Comparison of ENCODE assay signal across 24 mouse cellular contexts in genomic region chr10:110811209-110811861, GRCm38 (mm10).
DNase-seq lines count a peak whose midpoint lies in the region; ATAC-seq and TF ChIP-seq lines count a peak whose summit lies in the region.
"Had no signal": no experiment of that assay in that cellular context is flagged by ENCODE, and none has a peak within 500 bp of the region (broad histone marks: within the 10 kb centered on the region; RNA-seq: fewer than 3 reads in every experiment).

No protein-coding gene starts in this region.

- H3K36me3 ChIP-seq in kidney, adult 2 months (ENCODE audit: control insufficient read depth, insufficient read depth, low read length), result no peaks in the 10 kb centered on the region
- no peaks in the 10 kb centered on the region for H3K36me3 ChIP-seq in kidney, embryonic 14.5 days (ENCODE audit: control insufficient read depth, insufficient read depth, low read length)
- H3K36me3 ChIP-seq in kidney, embryonic 15.5 days, result no peaks in the 10 kb centered on the region
- no peaks in the 10 kb centered on the region for H3K36me3 ChIP-seq in intestine, embryonic 15.5 days
- H3K36me3 ChIP-seq in kidney, postnatal 0 days (ENCODE audit: insufficient read depth, low read length), result no peaks in the 10 kb centered on the region
- no peaks in the 10 kb centered on the region for H3K36me3 ChIP-seq in heart, embryonic 11.5 days (ENCODE audit: control insufficient read depth, insufficient read depth, low read length)
- H3K36me3 ChIP-seq: embryonic facial prominence, embryonic 10.5 days; embryonic facial prominence, embryonic 13.5 days; forebrain, embryonic 12.5 days; forebrain, embryonic 15.5 days; hindbrain, embryonic 12.5 days had no signal

- ATAC-seq in kidney, embryonic 14.5 days (ENCODE audit: low FRiP score, low TSS enrichment), result no peak
- peak; percentile 82 for ATAC-seq in kidney, embryonic 15.5 days (replicated peaks; ENCODE audit: low FRiP score)
- ATAC-seq in intestine, embryonic 15.5 days, result peak; percentile 74
- ATAC-seq in kidney, postnatal 0 days (replicated peaks; ENCODE audit: low FRiP score, low read depth), result peak; percentile 92
- ATAC-seq in heart, embryonic 11.5 days (replicated peaks; ENCODE audit: insufficient number of reproducible peaks, low FRiP score, low TSS enrichment), result no peak
- ATAC-seq: activated CD4-positive, CD25-positive, alpha-beta regulatory T cell, adult 4 months; forebrain, embryonic 15.5 days had no signal

- H3K4me2 ChIP-seq in kidney, embryonic 14.5 days (replicated peaks; ENCODE audit: low read depth, low read length), result no peak overlapping the region
- H3K4me2 ChIP-seq in kidney, embryonic 15.5 days, result no peak overlapping the region
- no peak overlapping the region for H3K4me2 ChIP-seq in intestine, embryonic 15.5 days (replicated peaks)
- no peak overlapping the region for H3K4me2 ChIP-seq in kidney, postnatal 0 days (ENCODE audit: low read length)
- no peak overlapping the region for H3K4me2 ChIP-seq in heart, embryonic 11.5 days
- H3K4me2 ChIP-seq: embryonic facial prominence, embryonic 13.5 days; forebrain, embryonic 12.5 days; forebrain, embryonic 15.5 days; hindbrain, embryonic 12.5 days had no signal

- TF ChIP-seq CTCF in kidney, adult 2 months (conservative IDR thresholded peaks at IDR 0.05; ENCODE audit: insufficient read depth, insufficient read length, low read depth, low read length), result no peak
- TF ChIP-seq CTCF in kidney, postnatal 0 days (IDR thresholded peaks at IDR 0.05; ENCODE audit: low read depth), result no peak

- 32% methylated on average over 10 of the region's 10 CpGs for WGBS in kidney, adult 2 months
- 62% methylated on average over 10 of the region's 10 CpGs for WGBS in kidney, embryonic 14.5 days
- WGBS in kidney, embryonic 15.5 days, result 64% methylated on average over 10 of the region's 10 CpGs
- 58% methylated on average over 10 of the region's 10 CpGs for WGBS in intestine, embryonic 15.5 days
- WGBS in kidney, postnatal 0 days, result 47% methylated on average over 10 of the region's 10 CpGs
- WGBS in heart, embryonic 11.5 days (ENCODE audit: insufficient replicate concordance), result 78% methylated on average over 10 of the region's 10 CpGs

- no peak for TF ChIP-seq POLR2A in kidney, adult 2 months (IDR thresholded peaks at IDR 0.05; ENCODE audit: low read depth, low read length)

- H3K4me3 ChIP-seq in kidney, adult 2 months (ENCODE audit: insufficient read depth, low read depth, low read length), result no peak overlapping the region
- no peak overlapping the region for H3K4me3 ChIP-seq in kidney, embryonic 14.5 days (ENCODE audit: low read length)
- no peak overlapping the region for H3K4me3 ChIP-seq in kidney, embryonic 15.5 days (replicated peaks)
- no peak overlapping the region for H3K4me3 ChIP-seq in intestine, embryonic 15.5 days (replicated peaks)
- H3K4me3 ChIP-seq in kidney, postnatal 0 days (replicated peaks; ENCODE audit: low read depth, low read length), result no peak overlapping the region
- no peak overlapping the region for H3K4me3 ChIP-seq in heart, embryonic 11.5 days (ENCODE audit: low read depth, low read length)
- H3K4me3 ChIP-seq: embryonic facial prominence, embryonic 10.5 days; embryonic facial prominence, embryonic 13.5 days; erythroblast, embryonic 14.5 days; forebrain, embryonic 12.5 days; forebrain, embryonic 15.5 days; hindbrain, embryonic 12.5 days had no signal

- peaks cover 5% of the 10 kb centered on the region; the same call in 1 of the 2 replicates for H3K4me1 ChIP-seq in kidney, adult 2 months (ENCODE audit: control insufficient read depth, insufficient read depth, low read length)
- no peaks in the 10 kb centered on the region for H3K4me1 ChIP-seq in kidney, embryonic 14.5 days (ENCODE audit: control insufficient read depth, insufficient read depth, low read length)
- H3K4me1 ChIP-seq in kidney, embryonic 15.5 days, result no peaks in the 10 kb centered on the region
- no peaks in the 10 kb centered on the region for H3K4me1 ChIP-seq in intestine, embryonic 15.5 days (replicated peaks)
- H3K4me1 ChIP-seq in kidney, postnatal 0 days (replicated peaks; ENCODE audit: insufficient read depth, low read length), result no peaks in the 10 kb centered on the region
- H3K4me1 ChIP-seq in heart, embryonic 11.5 days (ENCODE audit: control insufficient read depth, insufficient read depth, low read length), result no peaks in the 10 kb centered on the region
- H3K4me1 ChIP-seq: forebrain, embryonic 12.5 days; hindbrain, embryonic 12.5 days had no signal

- H3K27ac ChIP-seq in kidney, adult 2 months (ENCODE audit: insufficient read depth, low read depth, low read length), result peak overlapping the region; percentile 86
- no peak overlapping the region for H3K27ac ChIP-seq in kidney, embryonic 14.5 days (ENCODE audit: low read depth, low read length)
- no peak overlapping the region for H3K27ac ChIP-seq in kidney, embryonic 15.5 days
- H3K27ac ChIP-seq in intestine, embryonic 15.5 days, result no peak overlapping the region
- no peak overlapping the region; the same call in 1 of the 2 replicates for H3K27ac ChIP-seq in kidney, postnatal 0 days
- no peak overlapping the region for H3K27ac ChIP-seq in heart, embryonic 11.5 days (ENCODE audit: low read depth, low read length)
- H3K27ac ChIP-seq: embryonic facial prominence, embryonic 10.5 days; embryonic facial prominence, embryonic 13.5 days; forebrain, embryonic 12.5 days; forebrain, embryonic 15.5 days; hindbrain, embryonic 12.5 days had no signal

- no peaks in the 10 kb centered on the region for H3K9me3 ChIP-seq in kidney, embryonic 14.5 days (ENCODE audit: control insufficient read depth, low read length)
- no peaks in the 10 kb centered on the region for H3K9me3 ChIP-seq in kidney, embryonic 15.5 days (replicated peaks)
- H3K9me3 ChIP-seq in intestine, embryonic 15.5 days, result no peaks in the 10 kb centered on the region; the same call in 1 of the 2 replicates
- H3K9me3 ChIP-seq in kidney, postnatal 0 days (replicated peaks; ENCODE audit: low read length), result no peaks in the 10 kb centered on the region
- no peaks in the 10 kb centered on the region for H3K9me3 ChIP-seq in heart, embryonic 11.5 days (replicated peaks; ENCODE audit: control insufficient read depth, low read length)
- H3K9me3 ChIP-seq: embryonic facial prominence, embryonic 10.5 days; embryonic facial prominence, embryonic 13.5 days; forebrain, embryonic 12.5 days; forebrain, embryonic 15.5 days; hindbrain, embryonic 12.5 days had no signal

- no peaks in the 10 kb centered on the region for H3K27me3 ChIP-seq in kidney, adult 2 months (replicated peaks; ENCODE audit: control insufficient read depth, insufficient read depth, low read length)
- no peaks in the 10 kb centered on the region for H3K27me3 ChIP-seq in kidney, embryonic 14.5 days (ENCODE audit: control insufficient read depth, insufficient read depth, low read length)
- no peaks in the 10 kb centered on the region for H3K27me3 ChIP-seq in kidney, embryonic 15.5 days
- no peaks in the 10 kb centered on the region for H3K27me3 ChIP-seq in intestine, embryonic 15.5 days (replicated peaks)
- H3K27me3 ChIP-seq in kidney, postnatal 0 days (ENCODE audit: insufficient read depth, low read length), result no peaks in the 10 kb centered on the region
- H3K27me3 ChIP-seq in heart, embryonic 11.5 days (ENCODE audit: control insufficient read depth, insufficient read depth, low read length), result no peaks in the 10 kb centered on the region
- H3K27me3 ChIP-seq: embryonic facial prominence, embryonic 13.5 days; forebrain, embryonic 15.5 days; hindbrain, embryonic 12.5 days had no signal

- H3K9ac ChIP-seq in kidney, embryonic 14.5 days (ENCODE audit: low read depth, low read length), result no peak overlapping the region
- no peak overlapping the region for H3K9ac ChIP-seq in kidney, embryonic 15.5 days
- no peak overlapping the region for H3K9ac ChIP-seq in intestine, embryonic 15.5 days
- no peak overlapping the region for H3K9ac ChIP-seq in kidney, postnatal 0 days (ENCODE audit: low read depth, low read length)
- no peak overlapping the region for H3K9ac ChIP-seq in heart, embryonic 11.5 days (ENCODE audit: low read depth, low read length)
- H3K9ac ChIP-seq: embryonic facial prominence, embryonic 13.5 days; forebrain, embryonic 12.5 days; forebrain, embryonic 15.5 days; hindbrain, embryonic 12.5 days had no signal

- DNase-seq in kidney, adult 2 months, result peak; percentile 66
- no peak for DNase-seq in kidney, adult 11 months
- peak; percentile 15 for DNase-seq in kidney, postnatal 0 days (ENCODE audit: low spot score)
- DNase-seq in spleen, postnatal 36 days (ENCODE audit: low spot score in 2 of 2), result no peak
- DNase-seq: adrenal gland, adult 8-10 months; adrenal gland, postnatal 25 days; cerebellum, adult 11-12 months; cerebellum, adult 8-10 months; cerebellum, postnatal 10 days; cerebellum, postnatal 36 days; embryo, embryonic 11 days; gastrocnemius, postnatal 25 days; heart, adult 18-20 months had no signal

Comparison
In these comparisons a context has a peak if more than half of its experiments do, and no peak if none do; other contexts are left out.
1. DNase-seq: peak in kidney, adult 2 months (single experiment) and kidney, postnatal 0 days (single experiment); none in kidney, adult 11 months (single experiment) and spleen, postnatal 36 days (0 of 2).
2. ATAC-seq: peak in kidney, embryonic 15.5 days (single experiment), intestine, embryonic 15.5 days (single experiment) and kidney, postnatal 0 days (single experiment); none in kidney, embryonic 14.5 days (single experiment) and heart, embryonic 11.5 days (single experiment).